Mouse (Mus musculus) testis, adult 2 months (tissue): ENCODE results near the gene Gm37419.

Source experiments
- CTCF ChIP-seq: fragments of 200-500 bp; IDR thresholded peaks from 2 replicates; pipeline ENCODE4 v1.5.1; 2012; ENCODE audit warnings: low read depth, mild to moderate bottlenecking, inconsistent platforms, low read length, moderate library complexity; ENCODE audit not compliant: control insufficient read depth, insufficient read depth, insufficient replicate concordance
- POLR2A ChIP-seq: fragments of 200-500 bp; IDR thresholded peaks from 2 replicates; pipeline ENCODE4 v1.6.1; 2012; ENCODE audit warnings: low read depth, mild to moderate bottlenecking, inconsistent platforms, low read length, moderate library complexity; ENCODE audit not compliant: control insufficient read depth

GRCm38 (mm10) chr16:23986871-23987270 is 1.4 kb upstream of the Gm37419 start:
- TF ChIP-seq POLR2A (no peak), CTCF (no peak)
